Mouse (Mus musculus) hindbrain, embryonic 12.5 days (tissue): ENCODE results near the gene Arrdc5. TPM values are rescaled to one million over a fixed set of nuclear protein-coding genes. Genes with fewer than 3 reads are reported as not detected.

Experiments
- ATAC-seq: fragments of 200-750 bp; cut with Nextera tagmentation; 2 replicates; pipeline ENCODE4 v1.8.0; 2017; ENCODE audit warnings: moderate TSS enrichment; ENCODE audit not compliant: low FRiP score
- H3K27ac ChIP-seq: fragments of 300-500 bp; sonication (generic); 2 replicates; pipeline ENCODE4 v1.5.1; 2016; ENCODE audit warnings: mild to moderate bottlenecking
- H3K27me3 ChIP-seq: fragments of 300-500 bp; sonication (generic); 2 replicates; pipeline ENCODE4 v1.6.1; 2016; ENCODE audit warnings: mild to moderate bottlenecking
- H3K36me3 ChIP-seq: fragments of 300-500 bp; sonication (generic); 2 replicates; pipeline ENCODE4 v1.6.1; 2016; ENCODE audit warnings: mild to moderate bottlenecking
- H3K4me1 ChIP-seq: fragments of 300-500 bp; sonication (generic); 2 replicates; pipeline ENCODE4 v1.6.1; 2016
- H3K4me2 ChIP-seq: fragments of 300-500 bp; sonication (generic); replicated peaks from 2 replicates; pipeline ENCODE4 v1.6.1; 2016; ENCODE audit warnings: mild to moderate bottlenecking
- H3K4me3 ChIP-seq: fragments of 300-500 bp; sonication (generic); 2 replicates; pipeline ENCODE4 v1.5.1; 2016; ENCODE audit warnings: mild to moderate bottlenecking
- H3K9ac ChIP-seq: fragments of 300-500 bp; sonication (generic); 2 replicates; pipeline ENCODE4 v1.6.1; 2016; ENCODE audit warnings: mild to moderate bottlenecking, moderate library complexity
- H3K9me3 ChIP-seq: fragments of 300-500 bp; sonication (generic); replicated peaks from 2 replicates; pipeline ENCODE4 v1.6.1; 2016; ENCODE audit warnings: mild to moderate bottlenecking
- WGBS: fragments of 180-500 bp; shearing (Covaris S2); methylation state at CpG from one replicate; pipeline ENCODE4 v1.1.7; 2016; 5-methylcytosine and 5-hydroxymethylcytosine counted together
- polyA plus RNA-seq: library from polyadenylated mRNA; unstranded; fragments of >200 nt; fragmentation: Nextera tagmentation; extraction: Ambion mirVana; gene quantifications from 2 replicates; pipeline ENCODE4 v1.2.1, GENCODE M21; 2016

Gene Arrdc5
- not detected in 2 replicates for polyA plus RNA-seq

- ATAC-seq = no peak
- no peaks in the 10 kb centered on the region for H3K36me3 ChIP-seq
- H3K4me1 ChIP-seq = peaks cover 21% of the 10 kb centered on the region
- no peaks in the 10 kb centered on the region for H3K27me3 ChIP-seq
- WGBS = 93% methylated on average over 9 of the region's 9 CpGs
- H3K4me3 ChIP-seq = no peak within 1 kb of the TSS
- H3K9me3 ChIP-seq = no peaks in the 10 kb centered on the region
- no peak within 1 kb of the TSS for H3K4me2 ChIP-seq
- H3K27ac ChIP-seq = no peak within 1 kb of the TSS
- H3K9ac ChIP-seq = no peak within 1 kb of the TSS
Observed at GRCm38 (mm10) chr17:56300186-56300585, at the start of gene Arrdc5. Arrdc5 (minus strand) TSS chr17:56300286.

GRCm38 (mm10) chr17:56348586-56348985 lies 48.5 kb upstream of the Arrdc5 start:
- Histone ChIP-seq H3K36me3 (peaks cover 35% of the 10 kb centered on the region), H3K4me1 (0 out of 2 replicates have a peak, but pooled peaks cover 3% of the 10 kb centered on the region), H3K27ac (no peak overlapping the region), H3K27me3 (no peaks in the 10 kb centered on the region), H3K9me3 (no peaks in the 10 kb centered on the region), H3K4me2 (no peak overlapping the region), H3K4me3 (no peak overlapping the region), H3K9ac (no peak overlapping the region)
- ATAC-seq = no peak

- H3K9ac ChIP-seq = no peak overlapping the region
- no peak for ATAC-seq
- no peak overlapping the region for H3K27ac ChIP-seq
- no peaks in the 10 kb centered on the region for H3K9me3 ChIP-seq
- WGBS = 67% methylated on average over 4 of the region's 4 CpGs
- H3K4me2 ChIP-seq = no peak overlapping the region
- H3K27me3 ChIP-seq = no peaks in the 10 kb centered on the region
- H3K4me1 ChIP-seq = 0 out of 2 replicates have a peak, but pooled peaks cover 3% of the 10 kb centered on the region
- H3K4me3 ChIP-seq = no peak overlapping the region
- peaks cover 30% of the 10 kb centered on the region for H3K36me3 ChIP-seq
Observed at GRCm38 (mm10) chr17:56348128-56348527, 48.0 kb upstream of the Arrdc5 start.

- no peak overlapping the region for H3K4me3 ChIP-seq
- no peak overlapping the region for H3K4me2 ChIP-seq
- no peaks in the 10 kb centered on the region for H3K9me3 ChIP-seq
- no peak overlapping the region for H3K27ac ChIP-seq
- H3K9ac ChIP-seq = no peak overlapping the region
- 81% methylated on average over 2 of the region's 2 CpGs for WGBS
- H3K4me1 ChIP-seq = peaks cover 11% of the 10 kb centered on the region
- no peaks in the 10 kb centered on the region for H3K27me3 ChIP-seq
- peaks cover 15% of the 10 kb centered on the region for H3K36me3 ChIP-seq
- no peak for ATAC-seq
Observed at GRCm38 (mm10) chr17:56345364-56345763, 45.3 kb upstream of the Arrdc5 start.

- no peak overlapping the region for H3K9ac ChIP-seq
- H3K4me3 ChIP-seq = no peak overlapping the region
- H3K4me1 ChIP-seq = peaks cover 10% of the 10 kb centered on the region
- peaks cover 13% of the 10 kb centered on the region for H3K36me3 ChIP-seq
- no peak overlapping the region for H3K27ac ChIP-seq
- WGBS = 83% methylated on average over 3 of the region's 3 CpGs
- H3K27me3 ChIP-seq = no peaks in the 10 kb centered on the region
- no peak overlapping the region for H3K4me2 ChIP-seq
- ATAC-seq = no peak
- H3K9me3 ChIP-seq = no peaks in the 10 kb centered on the region
Observed at GRCm38 (mm10) chr17:56343466-56343865, 43.4 kb upstream of the Arrdc5 start.

GRCm38 (mm10) chr17:56340717-56341116 lies 40.6 kb upstream of the Arrdc5 start:
- Histone ChIP-seq H3K9ac (no peak overlapping the region), H3K4me3 (no peak overlapping the region), H3K27ac (no peak overlapping the region), H3K4me2 (no peak overlapping the region), H3K4me1 (peaks cover 22% of the 10 kb centered on the region), H3K9me3 (no peaks in the 10 kb centered on the region), H3K36me3 (peaks cover 13% of the 10 kb centered on the region), H3K27me3 (no peaks in the 10 kb centered on the region)
- ATAC-seq = no peak

GRCm38 (mm10) chr17:56338909-56339308 lies 38.8 kb upstream of the Arrdc5 start:
- Histone ChIP-seq H3K9me3 (no peaks in the 10 kb centered on the region), H3K27me3 (no peaks in the 10 kb centered on the region), H3K36me3 (peaks cover 3% of the 10 kb centered on the region; the same call in 1 of the 2 replicates), H3K4me2 (no peak overlapping the region), H3K27ac (no peak overlapping the region), H3K4me1 (peaks cover 26% of the 10 kb centered on the region), H3K4me3 (no peak overlapping the region), H3K9ac (no peak overlapping the region)
- no peak for ATAC-seq
- WGBS = 63% methylated on average over 4 of the region's 4 CpGs

- WGBS = 96% methylated on average over 6 of the region's 6 CpGs
- ATAC-seq = no peak
Observed at GRCm38 (mm10) chr17:56337791-56338190, 37.7 kb upstream of the Arrdc5 start.

GRCm38 (mm10) chr17:56337190-56337589 lies 37.1 kb upstream of the Arrdc5 start:
- peak; percentile 32; the same call in 1 of the 2 replicates for ATAC-seq
- peaks cover 3% of the 10 kb centered on the region; the same call in 1 of the 2 replicates for H3K36me3 ChIP-seq
- no peak overlapping the region for H3K27ac ChIP-seq
- H3K27me3 ChIP-seq = no peaks in the 10 kb centered on the region
- WGBS = 70% methylated on average over 4 of the region's 4 CpGs
- no peak overlapping the region for H3K4me3 ChIP-seq
- H3K9me3 ChIP-seq = no peaks in the 10 kb centered on the region
- H3K4me1 ChIP-seq = peaks cover 31% of the 10 kb centered on the region
- no peak overlapping the region for H3K4me2 ChIP-seq
- no peak overlapping the region for H3K9ac ChIP-seq

More at GRCm38 (mm10) chr17:56337791-56338190, 37.7 kb upstream of the Arrdc5 start:
- H3K4me3 ChIP-seq = no peak overlapping the region
- H3K4me1 ChIP-seq = peaks cover 30% of the 10 kb centered on the region
- H3K9ac ChIP-seq = no peak overlapping the region
- H3K27ac ChIP-seq = no peak overlapping the region
- no peak overlapping the region for H3K4me2 ChIP-seq
- no peaks in the 10 kb centered on the region for H3K27me3 ChIP-seq
- no peaks in the 10 kb centered on the region for H3K9me3 ChIP-seq
- H3K36me3 ChIP-seq = peaks cover 3% of the 10 kb centered on the region; the same call in 1 of the 2 replicates

GRCm38 (mm10) chr17:56332987-56333386 lies 32.9 kb upstream of the Arrdc5 start:
- Histone ChIP-seq H3K9me3 (no peaks in the 10 kb centered on the region), H3K27me3 (no peaks in the 10 kb centered on the region), H3K36me3 (no peaks in the 10 kb centered on the region), H3K9ac (no peak overlapping the region), H3K4me3 (no peak overlapping the region), H3K4me1 (peaks cover 55% of the 10 kb centered on the region), H3K4me2 (no peak overlapping the region), H3K27ac (no peak overlapping the region)
- WGBS = 44% methylated on average over 8 of the region's 8 CpGs
- ATAC-seq = no peak

- Histone ChIP-seq H3K9ac (no peak overlapping the region), H3K4me1 (peaks cover 63% of the 10 kb centered on the region), H3K27ac (no peak overlapping the region), H3K4me2 (no peak overlapping the region), H3K4me3 (no peak overlapping the region), H3K27me3 (no peaks in the 10 kb centered on the region), H3K36me3 (no peaks in the 10 kb centered on the region), H3K9me3 (no peaks in the 10 kb centered on the region)
- ATAC-seq = no peak
Observed at GRCm38 (mm10) chr17:56331256-56331655, 31.2 kb upstream of the Arrdc5 start.

- Histone ChIP-seq H3K4me3 (no peak overlapping the region), H3K9me3 (no peaks in the 10 kb centered on the region), H3K4me1 (peaks cover 55% of the 10 kb centered on the region), H3K27me3 (no peaks in the 10 kb centered on the region), H3K9ac (0 out of 2 replicates have a peak overlapping the region, but pooled peaks have one; percentile 10), H3K4me2 (no peak overlapping the region), H3K27ac (no peak overlapping the region), H3K36me3 (no peaks in the 10 kb centered on the region)
- no peak for ATAC-seq
- WGBS = 74% methylated on average over 3 of the region's 3 CpGs
Observed at GRCm38 (mm10) chr17:56330345-56330744, 30.3 kb upstream of the Arrdc5 start.

GRCm38 (mm10) chr17:56329267-56329666 lies 29.2 kb upstream of the Arrdc5 start:
- Histone ChIP-seq H3K4me3 (no peak overlapping the region), H3K27me3 (no peaks in the 10 kb centered on the region), H3K36me3 (no peaks in the 10 kb centered on the region), H3K9me3 (no peaks in the 10 kb centered on the region), H3K4me2 (no peak overlapping the region), H3K9ac (no peak overlapping the region), H3K4me1 (peaks cover 59% of the 10 kb centered on the region), H3K27ac (no peak overlapping the region)
- no peak for ATAC-seq
